Mouse (Mus musculus): Measurements from ENCODE around the gene Ccp110.

- TF ChIP-seq FLI1 (IDR thresholded peaks at IDR 0.05; ENCODE audit: low read length) = no peak
- no peak for TF ChIP-seq GATA1 (IDR thresholded peaks at IDR 0.05; ENCODE audit: borderline replicate concordance, low read length)
These were observed 39.3 kb downstream of the Ccp110 start for GRCm38 (mm10) chr7:118751625-118752024.

Data from megakaryocyte, embryonic 14.5 days (primary cell).